ENCODE assay signal across 11 mouse cellular contexts in the genomic region with DNA sequence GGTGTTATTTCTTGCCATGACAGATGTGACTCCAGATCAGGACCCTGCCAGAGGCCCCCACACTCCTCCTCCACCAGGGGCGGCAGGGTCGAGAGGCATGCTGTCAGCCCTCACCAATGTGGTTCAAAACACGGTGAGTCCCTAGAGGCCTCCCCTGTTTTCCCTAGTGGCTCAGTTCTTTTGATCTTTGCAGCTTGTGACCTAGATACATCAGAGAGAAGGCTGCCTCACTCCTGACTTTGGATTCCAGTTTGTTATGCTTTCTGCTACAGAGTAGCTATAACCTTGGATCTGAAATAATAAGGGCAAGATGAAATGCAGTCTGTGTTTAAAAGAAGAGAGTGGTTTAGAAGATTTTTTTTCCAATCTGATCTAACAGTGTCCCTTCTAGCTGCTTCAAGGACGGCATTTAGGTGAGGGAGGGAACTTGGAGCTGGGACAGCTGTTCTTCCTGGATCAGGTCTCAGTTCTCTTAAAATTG. TPM values are rescaled to one million over a fixed set of nuclear protein-coding genes. Genes with fewer than 3 reads are reported as not detected.
A peak's percentile ranks its signal among the peaks of the same experiment; 100 is the strongest.
DNase-seq lines count a peak whose midpoint lies in the region; ATAC-seq and TF ChIP-seq lines count a peak whose summit lies in the region.
"Had no signal": no experiment of that assay in that cellular context is flagged by ENCODE, and none has a peak within 500 bp of the region (broad histone marks: within the 10 kb centered on the region; RNA-seq: fewer than 3 reads in every experiment).

No protein-coding gene starts in this region.

- no peaks in the 10 kb centered on the region for H3K9me3 ChIP-seq in hindbrain, postnatal 0 days (ENCODE audit: low read length)
- no peaks in the 10 kb centered on the region for H3K9me3 ChIP-seq in hindbrain, embryonic 11.5 days (ENCODE audit: control insufficient read depth, low read length)
- no peaks in the 10 kb centered on the region for H3K9me3 ChIP-seq in heart, embryonic 10.5 days
- H3K9me3 ChIP-seq: embryonic facial prominence, embryonic 12.5 days had no signal

- H3K36me3 ChIP-seq in hindbrain, postnatal 0 days (ENCODE audit: insufficient read depth, low read length): no peaks in the 10 kb centered on the region
- H3K36me3 ChIP-seq in hindbrain, embryonic 11.5 days (ENCODE audit: control insufficient read depth, insufficient read depth, low read length): no peaks in the 10 kb centered on the region
- peaks cover 34% of the 10 kb centered on the region for H3K36me3 ChIP-seq in heart, embryonic 10.5 days

- H3K4me3 ChIP-seq in hindbrain, postnatal 0 days (ENCODE audit: low read length): no peak overlapping the region
- H3K4me3 ChIP-seq in hindbrain, embryonic 11.5 days (ENCODE audit: low read depth, low read length): no peak overlapping the region
- H3K4me3 ChIP-seq in cortical plate, adult 2 months (ENCODE audit: insufficient read depth, low read length): no peak overlapping the region
- H3K4me3 ChIP-seq in heart, embryonic 10.5 days: no peak overlapping the region
- H3K4me3 ChIP-seq: embryonic facial prominence, embryonic 12.5 days had no signal

- peak overlapping the region; percentile 16; the same call in 1 of the 2 replicates for H3K27ac ChIP-seq in hindbrain, postnatal 0 days
- H3K27ac ChIP-seq in hindbrain, embryonic 11.5 days (ENCODE audit: low read depth, low read length): no peak overlapping the region
- 0 out of 2 replicates have a peak overlapping the region, but pooled peaks have one; percentile 25 for H3K27ac ChIP-seq in cortical plate, adult 2 months (ENCODE audit: insufficient read depth, low read length)
- no peak overlapping the region for H3K27ac ChIP-seq in heart, embryonic 10.5 days
- H3K27ac ChIP-seq: embryonic facial prominence, embryonic 12.5 days had no signal

- peaks cover 3% of the 10 kb centered on the region for H3K4me1 ChIP-seq in hindbrain, postnatal 0 days (ENCODE audit: insufficient read depth, low read length)
- no peaks in the 10 kb centered on the region for H3K4me1 ChIP-seq in hindbrain, embryonic 11.5 days (replicated peaks; ENCODE audit: control insufficient read depth, insufficient read depth, low read length)
- H3K4me1 ChIP-seq in cortical plate, adult 2 months (ENCODE audit: control insufficient read depth, insufficient read depth, low read length): peaks cover 4% of the 10 kb centered on the region; the same call in 1 of the 2 replicates
- H3K4me1 ChIP-seq in heart, embryonic 10.5 days: peaks cover 12% of the 10 kb centered on the region; the same call in 1 of the 2 replicates

- peak; percentile 44 for TF ChIP-seq CTCF in hindbrain, postnatal 0 days (IDR thresholded peaks at IDR 0.05; ENCODE audit: low read depth)
- no peak for TF ChIP-seq CTCF in cortical plate, adult 2 months (IDR thresholded peaks at IDR 0.05; ENCODE audit: extremely low read depth, insufficient read depth, low read length)

- no peaks in the 10 kb centered on the region for H3K27me3 ChIP-seq in hindbrain, postnatal 0 days (ENCODE audit: insufficient read depth, low read length)
- no peaks in the 10 kb centered on the region for H3K27me3 ChIP-seq in hindbrain, embryonic 11.5 days (ENCODE audit: control insufficient read depth, insufficient read depth, low read length)
- no peaks in the 10 kb centered on the region for H3K27me3 ChIP-seq in heart, embryonic 10.5 days (ENCODE audit: insufficient read depth, poor library complexity, severe bottlenecking)
- H3K27me3 ChIP-seq: embryonic facial prominence, embryonic 12.5 days had no signal

- DNase-seq in hindbrain, postnatal 0 days (ENCODE audit: low spot score): peak; percentile 52
- no peak for DNase-seq in hindbrain, embryonic 11.5 days (ENCODE audit: low spot score)
- peak; percentile 30 for DNase-seq in MN1 (ENCODE audit: low spot score)
- no peak for DNase-seq in gastrocnemius, postnatal 25 days
- DNase-seq in heart, embryonic 10.5 days (ENCODE audit: low spot score): no peak
- DNase-seq: kidney, adult 11 months; lung, postnatal 36 days had no signal

- no peak overlapping the region for H3K4me2 ChIP-seq in hindbrain, postnatal 0 days (ENCODE audit: low read depth, low read length)
- no peak overlapping the region for H3K4me2 ChIP-seq in hindbrain, embryonic 11.5 days (replicated peaks; ENCODE audit: low read depth, low read length)
- H3K4me2 ChIP-seq: embryonic facial prominence, embryonic 12.5 days had no signal

- no peak overlapping the region for H3K9ac ChIP-seq in hindbrain, postnatal 0 days (replicated peaks; ENCODE audit: low read length)
- no peak overlapping the region for H3K9ac ChIP-seq in hindbrain, embryonic 11.5 days (ENCODE audit: low read depth, low read length)
- H3K9ac ChIP-seq: embryonic facial prominence, embryonic 12.5 days had no signal

- TF ChIP-seq POLR2A in cortical plate, adult 2 months (IDR thresholded peaks at IDR 0.05; ENCODE audit: extremely low read depth, insufficient read depth, low read length): no peak

- ATAC-seq in hindbrain, postnatal 0 days: peak; percentile 51; the same call in 1 of the 2 replicates
- no peak for ATAC-seq in hindbrain, embryonic 11.5 days (ENCODE audit: low FRiP score)
- 0 out of 2 replicates have a peak, but pooled peaks have one; percentile 40 for ATAC-seq in monocyte, adult 5-6 weeks (replicated peaks; ENCODE audit: insufficient number of reproducible peaks, low FRiP score, low TSS enrichment, poor library complexity, severe bottlenecking)
- ATAC-seq in activated CD4-positive, CD25-positive, alpha-beta regulatory T cell, adult 4 months: no peak

- 46% methylated on average over 4 of the region's 4 CpGs for WGBS in hindbrain, postnatal 0 days
- 41% methylated on average over 4 of the region's 4 CpGs for WGBS in hindbrain, embryonic 11.5 days
- WGBS in heart, embryonic 10.5 days: 34% methylated on average over 4 of the region's 4 CpGs

RNA-seq across cellular contexts. Expression of a gene that starts 36.2 kb away (rescaled TPM):
- total RNA-seq in hindbrain, postnatal 0 days (2014; rRNA removed): 3.9 and 5.8 TPM in 2 replicates
- polyA plus RNA-seq in hindbrain, postnatal 0 days (2015; fragmentation: Nextera tagmentation; extraction: Ambion mirVana): 6.8 and 7.3 TPM in 2 replicates
- polyA plus RNA-seq in hindbrain, embryonic 11.5 days (2014; fragmentation: Nextera tagmentation; extraction: Ambion mirVana): 18.0 and 21.8 TPM in 2 replicates
- 7.4 and 8.1 TPM in 2 replicates for polyA plus RNA-seq in cortical plate, adult 2 months (2012; rRNA removed)
- total RNA-seq in monocyte, adult 5-6 weeks (2017): 8.9 to 15.6 TPM (median 10.1 TPM) in 3 replicates
- polyA plus RNA-seq in activated CD4-positive, CD25-positive, alpha-beta regulatory T cell, adult 4 months (2017; shearing (Covaris generic)): 1 to 10 TPM; 1.7 to 2.2 TPM
- total RNA-seq in gastrocnemius, postnatal 25 days (2021): 10 to 100 TPM; 15.8 to 16.2 TPM
- polyA plus RNA-seq in heart, embryonic 10.5 days (2016; fragmentation: Nextera tagmentation; extraction: Ambion mirVana): 35.3 and 36.2 TPM in 2 replicates

RNA-seq across cellular contexts. Expression of a gene that starts 46.2 kb away (rescaled TPM):
- total RNA-seq in hindbrain, postnatal 0 days (2014; rRNA removed): 0.07 and 0.16 TPM in 2 replicates
- polyA plus RNA-seq in hindbrain, postnatal 0 days (2015; fragmentation: Nextera tagmentation; extraction: Ambion mirVana): 0.34 and 0.48 TPM in 2 replicates
- 0.77 and 1.1 TPM in 2 replicates for polyA plus RNA-seq in hindbrain, embryonic 11.5 days (2014; fragmentation: Nextera tagmentation; extraction: Ambion mirVana)
- 0.72 and 1.1 TPM in 2 replicates for polyA plus RNA-seq in cortical plate, adult 2 months (2012; rRNA removed)
- 11.5 to 12.7 TPM (median 12.2 TPM) in 3 replicates for total RNA-seq in monocyte, adult 5-6 weeks (2017)
- polyA plus RNA-seq in activated CD4-positive, CD25-positive, alpha-beta regulatory T cell, adult 4 months (2017; shearing (Covaris generic)): 1 to 10 TPM; 6.7 to 8.7 TPM
- 1 to 10 TPM in 1 of 2 experiments, under 1 TPM in 1; 0.92 to 1.2 TPM for total RNA-seq in gastrocnemius, postnatal 25 days (2021)
- polyA plus RNA-seq in heart, embryonic 10.5 days (2016; fragmentation: Nextera tagmentation; extraction: Ambion mirVana): 0.29 and 0.34 TPM in 2 replicates

Comparison
In these comparisons a context has a peak if more than half of its experiments do, and no peak if none do; other contexts are left out.
1. ATAC-seq: peak in hindbrain, postnatal 0 days (single experiment) and monocyte, adult 5-6 weeks (single experiment); none in hindbrain, embryonic 11.5 days (single experiment) and activated CD4-positive, CD25-positive, alpha-beta regulatory T cell, adult 4 months (single experiment).
2. DNase-seq: peak in hindbrain, postnatal 0 days (single experiment) and MN1 (single experiment); none in hindbrain, embryonic 11.5 days (single experiment), gastrocnemius, postnatal 25 days (single experiment) and heart, embryonic 10.5 days (single experiment).
3. H3K27ac ChIP-seq: peak in hindbrain, postnatal 0 days (single experiment) and cortical plate, adult 2 months (single experiment); none in hindbrain, embryonic 11.5 days (single experiment) and heart, embryonic 10.5 days (single experiment).